Mouse (Mus musculus): Measurements from ENCODE around the gene Sh3bp4. TPM values are rescaled to one million over a fixed set of nuclear protein-coding genes. Genes with fewer than 3 reads are reported as not detected.

The Sh3bp4 gene
- polyA plus RNA-seq (2012; ENCODE audit: insufficient read depth, insufficient read length, missing spikeins): 3.6 and 4.7 TPM in 2 replicates

GRCm38 (mm10) chr1:89070103-89070700, at the start of gene Sh3bp4:
Gene Sh3bp4, plus strand, starts transcription at chr1:89070415.
- H3K4me3 ChIP-seq (ENCODE audit: insufficient read depth, low read depth, low read length): peak within 1 kb of the TSS; percentile 86
- peak within 1 kb of the TSS; percentile 89 for H3K27ac ChIP-seq (replicated peaks; ENCODE audit: low read depth, low read length)
- H3K4me1 ChIP-seq (ENCODE audit: control insufficient read depth, insufficient read depth, insufficient read length, low read length): peaks cover 6% of the 10 kb centered on the region; the same call in 1 of the 2 replicates

DNA sequence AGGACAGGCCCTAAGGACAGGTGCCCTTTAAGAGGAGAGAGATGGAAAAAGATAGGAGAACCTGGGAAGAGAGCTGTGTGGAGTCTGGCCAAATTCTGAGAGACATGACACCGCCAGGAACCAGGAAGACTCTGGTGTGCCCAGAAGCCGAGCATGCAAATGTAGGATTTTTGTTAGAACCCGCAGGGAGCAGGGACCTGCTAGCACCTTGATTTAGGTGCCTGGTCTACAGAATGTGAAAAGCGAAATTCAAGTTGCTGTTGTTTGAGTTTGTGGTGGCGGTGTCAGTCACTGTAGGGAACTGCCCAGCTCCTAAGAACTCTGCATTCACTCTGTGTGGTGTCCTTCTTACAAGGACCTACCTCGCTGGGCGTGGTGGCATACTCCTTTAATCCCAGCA, 47.2 kb upstream of the Sh3bp4 start:
- no peak overlapping the region for H3K4me3 ChIP-seq (ENCODE audit: insufficient read depth, low read depth, low read length)
- no peak overlapping the region for H3K27ac ChIP-seq (replicated peaks; ENCODE audit: low read depth, low read length)
- no peaks in the 10 kb centered on the region; the same call in 1 of the 2 replicates for H3K4me1 ChIP-seq (ENCODE audit: control insufficient read depth, insufficient read depth, insufficient read length, low read length)

GRCm38 (mm10) chr1:89024696-89025612, 45.3 kb upstream of the Sh3bp4 start:
- Histone ChIP-seq H3K4me1 (ENCODE audit: control insufficient read depth, insufficient read depth, insufficient read length, low read length) (peaks cover 3% of the 10 kb centered on the region; the same call in 1 of the 2 replicates), H3K4me3 (ENCODE audit: insufficient read depth, low read depth, low read length) (no peak overlapping the region), H3K27ac (replicated peaks; ENCODE audit: low read depth, low read length) (no peak overlapping the region)

DNA sequence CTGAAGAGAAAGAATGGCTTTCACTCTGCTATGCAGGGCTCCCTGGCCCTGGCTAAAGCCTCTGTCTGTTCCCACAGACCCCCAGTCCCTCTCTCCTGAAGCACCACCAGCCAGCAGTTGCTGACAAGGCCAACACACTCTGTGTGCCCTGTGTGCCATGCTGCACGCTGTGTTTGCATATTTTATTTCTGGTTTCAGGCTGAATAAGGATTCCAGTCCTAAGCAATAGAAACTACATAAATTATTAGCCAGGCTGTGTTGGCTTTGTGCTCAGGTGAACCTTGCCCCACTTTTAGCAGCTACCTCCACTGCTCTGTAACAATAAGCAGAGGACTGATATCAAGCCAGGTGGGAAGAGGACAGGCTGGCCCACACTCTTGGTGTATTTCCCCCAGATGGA, 44.2 kb upstream of the Sh3bp4 start:
- 0 out of 2 replicates have a peak, but pooled peaks cover 3% of the 10 kb centered on the region for H3K4me1 ChIP-seq (ENCODE audit: control insufficient read depth, insufficient read depth, insufficient read length, low read length)
- no peak overlapping the region for H3K4me3 ChIP-seq (ENCODE audit: insufficient read depth, low read depth, low read length)
- no peak overlapping the region for H3K27ac ChIP-seq (replicated peaks; ENCODE audit: low read depth, low read length)

DNA sequence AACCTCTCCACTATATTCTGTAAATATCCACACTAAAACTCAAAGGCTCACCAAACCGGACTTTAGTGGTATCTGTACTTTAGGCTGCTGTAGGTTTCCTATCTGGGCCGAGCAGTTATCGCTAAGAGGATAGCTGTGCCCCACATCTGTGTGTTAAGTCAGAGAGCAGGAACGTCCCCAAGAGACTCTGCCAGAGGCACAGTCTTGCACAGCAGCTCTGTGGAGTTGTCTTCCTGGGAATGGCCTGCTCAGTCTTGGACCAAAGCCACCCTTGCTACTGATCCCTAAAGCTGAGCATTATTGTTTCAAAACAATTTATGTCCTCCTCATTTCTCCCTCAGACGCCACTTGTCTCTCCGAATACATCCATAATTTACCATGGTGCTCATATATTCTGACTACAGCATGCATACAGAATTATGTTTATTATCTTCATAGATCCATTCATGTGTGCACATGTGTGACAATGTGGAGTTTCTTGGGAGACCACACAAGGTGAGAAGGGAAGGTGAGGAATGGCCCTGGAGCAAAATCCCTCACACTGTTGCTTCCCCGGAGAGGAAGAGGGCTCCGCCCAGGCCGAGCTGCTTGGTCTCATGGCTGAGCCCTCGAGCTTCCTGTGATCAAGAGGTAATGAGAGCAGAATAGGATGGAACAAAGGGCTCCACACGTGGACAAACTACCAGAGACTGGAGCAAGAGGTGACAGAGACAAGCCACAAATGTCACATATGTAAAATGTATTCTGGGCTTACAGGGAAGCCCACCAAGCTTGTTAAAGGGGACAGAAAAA, 40.9 kb upstream of the Sh3bp4 start:
- no peak overlapping the region for H3K4me3 ChIP-seq (ENCODE audit: insufficient read depth, low read depth, low read length)
- 0 out of 2 replicates have a peak, but pooled peaks cover 3% of the 10 kb centered on the region for H3K4me1 ChIP-seq (ENCODE audit: control insufficient read depth, insufficient read depth, insufficient read length, low read length)
- H3K27ac ChIP-seq (replicated peaks; ENCODE audit: low read depth, low read length): no peak overlapping the region

GRCm38 (mm10) chr1:89033661-89034060, 36.6 kb upstream of the Sh3bp4 start:
- Histone ChIP-seq H3K27ac (replicated peaks; ENCODE audit: low read depth, low read length) (no peak overlapping the region), H3K4me1 (ENCODE audit: control insufficient read depth, insufficient read depth, insufficient read length, low read length) (0 out of 2 replicates have a peak, but pooled peaks cover 3% of the 10 kb centered on the region), H3K4me3 (ENCODE audit: insufficient read depth, low read depth, low read length) (no peak overlapping the region)

- no peak overlapping the region for H3K27ac ChIP-seq (replicated peaks; ENCODE audit: low read depth, low read length)
- no peak overlapping the region for H3K4me3 ChIP-seq (ENCODE audit: insufficient read depth, low read depth, low read length)
- 0 out of 2 replicates have a peak, but pooled peaks cover 3% of the 10 kb centered on the region for H3K4me1 ChIP-seq (ENCODE audit: control insufficient read depth, insufficient read depth, insufficient read length, low read length)
Measured at GRCm38 (mm10) chr1:89034061-89034460, 36.2 kb upstream of the Sh3bp4 start.

DNA sequence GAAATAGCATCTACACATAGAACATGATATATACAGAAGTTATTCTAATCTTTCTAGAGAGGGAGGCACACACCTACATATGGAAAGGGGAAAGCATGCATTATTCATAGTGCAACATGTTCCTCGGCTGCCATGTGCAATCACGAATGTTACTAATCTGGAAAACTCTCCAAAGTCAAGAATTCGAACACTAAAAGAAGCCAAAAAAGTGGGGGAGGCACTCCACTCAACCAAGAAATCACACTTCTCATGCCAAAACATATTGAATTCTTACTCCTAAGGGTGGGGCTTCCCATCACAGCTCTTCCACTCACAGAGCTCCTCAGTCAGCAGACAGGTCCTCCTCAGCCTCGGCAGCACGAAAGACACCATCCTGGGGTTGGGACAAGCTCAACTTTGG, 35.1 kb upstream of the Sh3bp4 start:
- H3K4me1 ChIP-seq (ENCODE audit: control insufficient read depth, insufficient read depth, insufficient read length, low read length): no peaks in the 10 kb centered on the region
- no peak overlapping the region for H3K27ac ChIP-seq (replicated peaks; ENCODE audit: low read depth, low read length)
- no peak overlapping the region for H3K4me3 ChIP-seq (ENCODE audit: insufficient read depth, low read depth, low read length)

GRCm38 (mm10) chr1:89039836-89040235, 30.4 kb upstream of the Sh3bp4 start:
- H3K27ac ChIP-seq (replicated peaks; ENCODE audit: low read depth, low read length): no peak overlapping the region
- peaks cover 3% of the 10 kb centered on the region; the same call in 1 of the 2 replicates for H3K4me1 ChIP-seq (ENCODE audit: control insufficient read depth, insufficient read depth, insufficient read length, low read length)
- H3K4me3 ChIP-seq (ENCODE audit: insufficient read depth, low read depth, low read length): no peak overlapping the region

DNA sequence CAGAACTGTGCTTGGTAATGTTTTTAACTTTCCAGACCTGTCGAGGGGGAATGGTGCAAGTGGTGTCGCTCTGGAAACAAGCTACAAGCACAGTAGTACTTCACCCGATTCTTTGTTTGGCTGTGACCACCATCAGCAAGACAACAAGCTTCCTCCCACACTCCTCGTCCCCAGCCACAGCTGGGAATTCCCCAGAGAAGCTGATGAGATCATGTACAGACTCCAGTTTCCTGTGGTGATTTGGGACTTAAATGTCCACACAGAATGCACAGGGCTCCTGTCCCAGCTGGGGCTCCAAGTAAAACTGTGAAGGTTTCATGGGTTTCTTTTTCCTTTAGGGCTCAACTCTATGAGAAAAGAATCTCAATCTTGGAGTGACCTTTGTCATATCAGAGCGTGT, 28.9 kb upstream of the Sh3bp4 start:
- H3K4me1 ChIP-seq (ENCODE audit: control insufficient read depth, insufficient read depth, insufficient read length, low read length): peaks cover 3% of the 10 kb centered on the region; the same call in 1 of the 2 replicates
- H3K4me3 ChIP-seq (ENCODE audit: insufficient read depth, low read depth, low read length): no peak overlapping the region
- H3K27ac ChIP-seq (replicated peaks; ENCODE audit: low read depth, low read length): peak overlapping the region; percentile 69

- Histone ChIP-seq H3K4me3 (ENCODE audit: insufficient read depth, low read depth, low read length) (no peak overlapping the region), H3K27ac (replicated peaks; ENCODE audit: low read depth, low read length) (peak overlapping the region; percentile 69), H3K4me1 (ENCODE audit: control insufficient read depth, insufficient read depth, insufficient read length, low read length) (peaks cover 3% of the 10 kb centered on the region; the same call in 1 of the 2 replicates)
Measured at GRCm38 (mm10) chr1:89042081-89042480, 28.1 kb upstream of the Sh3bp4 start.

- no peak overlapping the region for H3K4me3 ChIP-seq (ENCODE audit: insufficient read depth, low read depth, low read length)
- H3K27ac ChIP-seq (replicated peaks; ENCODE audit: low read depth, low read length): peak overlapping the region; percentile 69
- peaks cover 3% of the 10 kb centered on the region; the same call in 1 of the 2 replicates for H3K4me1 ChIP-seq (ENCODE audit: control insufficient read depth, insufficient read depth, insufficient read length, low read length)
Measured at GRCm38 (mm10) chr1:89042956-89043355, 27.3 kb upstream of the Sh3bp4 start.

GRCm38 (mm10) chr1:89045403-89045802, 24.8 kb upstream of the Sh3bp4 start:
- H3K4me3 ChIP-seq (ENCODE audit: insufficient read depth, low read depth, low read length): no peak overlapping the region
- no peak overlapping the region for H3K27ac ChIP-seq (replicated peaks; ENCODE audit: low read depth, low read length)
- peaks cover 3% of the 10 kb centered on the region; the same call in 1 of the 2 replicates for H3K4me1 ChIP-seq (ENCODE audit: control insufficient read depth, insufficient read depth, insufficient read length, low read length)

DNA sequence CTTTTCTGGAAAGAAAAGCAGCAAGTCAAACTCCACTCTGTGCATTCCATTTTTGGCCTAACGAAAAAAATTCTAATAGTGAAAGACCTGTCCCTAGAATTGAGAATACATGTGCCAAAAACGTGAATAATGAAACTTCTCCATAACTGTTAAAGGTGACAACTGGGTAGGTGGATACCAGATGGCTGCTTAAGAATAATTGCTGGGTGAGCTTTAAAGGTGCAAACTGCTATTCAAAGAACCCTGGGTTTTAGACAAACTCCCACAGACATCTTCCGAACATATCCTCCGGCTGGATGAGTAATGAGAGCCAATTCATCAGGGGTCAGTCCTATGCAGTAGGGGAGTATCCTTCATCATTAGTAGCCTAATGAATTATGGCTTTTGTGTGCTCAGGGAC, 20.7 kb upstream of the Sh3bp4 start:
- Histone ChIP-seq H3K4me3 (ENCODE audit: insufficient read depth, low read depth, low read length) (no peak overlapping the region), H3K4me1 (ENCODE audit: control insufficient read depth, insufficient read depth, insufficient read length, low read length) (no peaks in the 10 kb centered on the region), H3K27ac (replicated peaks; ENCODE audit: low read depth, low read length) (no peak overlapping the region)

GRCm38 (mm10) chr1:89056175-89056574, 14.0 kb upstream of the Sh3bp4 start:
- Histone ChIP-seq H3K27ac (replicated peaks; ENCODE audit: low read depth, low read length) (no peak overlapping the region), H3K4me3 (ENCODE audit: insufficient read depth, low read depth, low read length) (no peak overlapping the region), H3K4me1 (ENCODE audit: control insufficient read depth, insufficient read depth, insufficient read length, low read length) (no peaks in the 10 kb centered on the region)

All from brown adipose tissue, adult 24 weeks (tissue).